ENCODE assay signal across 24 mouse cellular contexts in genomic region chr1:51189008-51189407, GRCm38 (mm10).
"Had no signal": no experiment of that assay in that cellular context is flagged by ENCODE, and none has a peak within 500 bp of the region (broad histone marks: within the 10 kb centered on the region; RNA-seq: fewer than 3 reads in every experiment).

No protein-coding gene starts in this region.

- H3K4me2 ChIP-seq: heart, embryonic 12.5 days; hindbrain, embryonic 12.5 days; hindbrain, embryonic 14.5 days; intestine, embryonic 15.5 days; limb, embryonic 12.5 days had no signal

- H3K4me3 ChIP-seq: gastrocnemius, adult 2 months; heart, embryonic 10.5 days; heart, embryonic 12.5 days; hindbrain, embryonic 10.5 days; hindbrain, embryonic 12.5 days; intestine, embryonic 15.5 days; layer of hippocampus, adult 2 months; left cerebral cortex, adult 2 months; limb, embryonic 10.5 days; limb, embryonic 12.5 days had no signal

- H3K36me3 ChIP-seq: heart, embryonic 10.5 days; heart, embryonic 12.5 days; hindbrain, embryonic 10.5 days; hindbrain, embryonic 12.5 days; intestine, embryonic 15.5 days; limb, embryonic 10.5 days; limb, embryonic 12.5 days had no signal

- H3K9ac ChIP-seq: heart, embryonic 12.5 days; hindbrain, embryonic 12.5 days; hindbrain, embryonic 14.5 days; intestine, embryonic 15.5 days; limb, embryonic 12.5 days had no signal

- H3K4me1 ChIP-seq: hindbrain, embryonic 10.5 days; hindbrain, embryonic 12.5 days; limb, embryonic 10.5 days; limb, embryonic 12.5 days had no signal

- H3K27ac ChIP-seq: gastrocnemius, adult 2 months; heart, embryonic 10.5 days; hindbrain, embryonic 10.5 days; hindbrain, embryonic 12.5 days; hindbrain, embryonic 14.5 days; intestine, embryonic 15.5 days; layer of hippocampus, adult 2 months; left cerebral cortex, adult 2 months; limb, embryonic 10.5 days; limb, embryonic 12.5 days had no signal

- H3K9me3 ChIP-seq: heart, embryonic 10.5 days; heart, embryonic 12.5 days; hindbrain, embryonic 10.5 days; hindbrain, embryonic 12.5 days; intestine, embryonic 15.5 days; limb, embryonic 10.5 days; limb, embryonic 12.5 days had no signal

- DNase-seq: gastrocnemius, adult 2 months; gastrocnemius, postnatal 10 days; gastrocnemius, postnatal 25 days; heart, adult 18-20 months; heart, postnatal 10 days; heart, postnatal 4 days; kidney, adult 18-20 months; kidney, adult 8-10 months; kidney, postnatal 10 days; kidney, postnatal 25 days; kidney, postnatal 4 days had no signal

- H3K27me3 ChIP-seq: heart, embryonic 12.5 days; hindbrain, embryonic 12.5 days; intestine, embryonic 15.5 days; limb, embryonic 12.5 days had no signal

- ATAC-seq: hindbrain, embryonic 16.5 days; inflammation-experienced regulatory T-cells, adult 6 months; intestine, embryonic 15.5 days; intestine, postnatal 0 days had no signal
